Mouse (Mus musculus): Measurements from ENCODE around the gene Limk2. TPM values are rescaled to one million over a fixed set of nuclear protein-coding genes. Genes with fewer than 3 reads are reported as not detected.

Limk2 gene
- total RNA-seq, 1 experiment from 2014 or later, result 18.0 TPM

- ATAC-seq (replicated peaks in 1 of 2; ENCODE audit: insufficient read depth in 1 of 2, low FRiP score in 2 of 2, low TSS enrichment in 1 of 2, low read depth in 1 of 2, poor library complexity in 2 of 2, severe bottlenecking in 2 of 2), result peak; percentile 46 to 57
Observed at GRCm38 (mm10) chr11:3330566-3330965, 78.4 kb downstream of the Limk2 start.

- ATAC-seq (replicated peaks in 1 of 2; ENCODE audit: insufficient read depth in 1 of 2, low FRiP score in 2 of 2, low TSS enrichment in 1 of 2, low read depth in 1 of 2, poor library complexity in 2 of 2, severe bottlenecking in 2 of 2), result no peak
Observed at GRCm38 (mm10) chr11:3329891-3330451, 79.0 kb downstream of the Limk2 start, which contains the start of gene Pik3ip1. Gene Pik3ip1 (plus strand): TSS chr11:3330401.

GRCm38 (mm10) chr11:3328806-3329775, 79.9 kb downstream of the Limk2 start:
- ATAC-seq (replicated peaks in 1 of 2; ENCODE audit: insufficient read depth in 1 of 2, low FRiP score in 2 of 2, low TSS enrichment in 1 of 2, low read depth in 1 of 2, poor library complexity in 2 of 2, severe bottlenecking in 2 of 2), result no peak

- ATAC-seq (replicated peaks in 1 of 2; ENCODE audit: insufficient read depth in 1 of 2, low FRiP score in 2 of 2, low TSS enrichment in 1 of 2, low read depth in 1 of 2, poor library complexity in 2 of 2, severe bottlenecking in 2 of 2), result no peak
Observed at GRCm38 (mm10) chr11:3328271-3328670, 80.7 kb downstream of the Limk2 start.

- no peak for ATAC-seq (replicated peaks in 1 of 2; ENCODE audit: insufficient read depth in 1 of 2, low FRiP score in 2 of 2, low TSS enrichment in 1 of 2, low read depth in 1 of 2, poor library complexity in 2 of 2, severe bottlenecking in 2 of 2)
Observed at GRCm38 (mm10) chr11:3318286-3318685, 90.7 kb downstream of the Limk2 start.

- peak; percentile 54 to 63; a peak in 3 of 4 replicates for ATAC-seq (replicated peaks in 1 of 2; ENCODE audit: insufficient read depth in 1 of 2, low FRiP score in 2 of 2, low TSS enrichment in 1 of 2, low read depth in 1 of 2, poor library complexity in 2 of 2, severe bottlenecking in 2 of 2)
Observed at GRCm38 (mm10) chr11:3314148-3314547, 94.8 kb downstream of the Limk2 start.

GRCm38 (mm10) chr11:3313294-3313693, 95.7 kb downstream of the Limk2 start:
- 0 out of 4 replicates have a peak, but pooled peaks have one; percentile 10 to 12 for ATAC-seq (replicated peaks in 1 of 2; ENCODE audit: insufficient read depth in 1 of 2, low FRiP score in 2 of 2, low TSS enrichment in 1 of 2, low read depth in 1 of 2, poor library complexity in 2 of 2, severe bottlenecking in 2 of 2)

- ATAC-seq (replicated peaks in 1 of 2; ENCODE audit: insufficient read depth in 1 of 2, low FRiP score in 2 of 2, low TSS enrichment in 1 of 2, low read depth in 1 of 2, poor library complexity in 2 of 2, severe bottlenecking in 2 of 2), result no peak
Observed at GRCm38 (mm10) chr11:3311586-3312347, 97.2 kb downstream of the Limk2 start.

- peak; percentile 33 to 56; a peak in 3 of 4 replicates for ATAC-seq (replicated peaks in 1 of 2; ENCODE audit: insufficient read depth in 1 of 2, low FRiP score in 2 of 2, low TSS enrichment in 1 of 2, low read depth in 1 of 2, poor library complexity in 2 of 2, severe bottlenecking in 2 of 2)
Observed at GRCm38 (mm10) chr11:3310789-3311585, 98.0 kb downstream of the Limk2 start.

- ATAC-seq (replicated peaks in 1 of 2; ENCODE audit: insufficient read depth in 1 of 2, low FRiP score in 2 of 2, low TSS enrichment in 1 of 2, low read depth in 1 of 2, poor library complexity in 2 of 2, severe bottlenecking in 2 of 2), result no peak
Observed at GRCm38 (mm10) chr11:3309884-3310283, 99.1 kb downstream of the Limk2 start.

- no peak for ATAC-seq (replicated peaks in 1 of 2; ENCODE audit: insufficient read depth in 1 of 2, low FRiP score in 2 of 2, low TSS enrichment in 1 of 2, low read depth in 1 of 2, poor library complexity in 2 of 2, severe bottlenecking in 2 of 2)
Observed at GRCm38 (mm10) chr11:3307875-3308274, 101.1 kb downstream of the Limk2 start.

GRCm38 (mm10) chr11:3305821-3306220, 103.2 kb downstream of the Limk2 start:
- no peak for ATAC-seq (replicated peaks in 1 of 2; ENCODE audit: insufficient read depth in 1 of 2, low FRiP score in 2 of 2, low TSS enrichment in 1 of 2, low read depth in 1 of 2, poor library complexity in 2 of 2, severe bottlenecking in 2 of 2)

- ATAC-seq (replicated peaks in 1 of 2; ENCODE audit: insufficient read depth in 1 of 2, low FRiP score in 2 of 2, low TSS enrichment in 1 of 2, low read depth in 1 of 2, poor library complexity in 2 of 2, severe bottlenecking in 2 of 2), result no peak
Observed at GRCm38 (mm10) chr11:3302792-3303191, 106.2 kb downstream of the Limk2 start.

GRCm38 (mm10) chr11:3302385-3302784, 106.6 kb downstream of the Limk2 start:
- ATAC-seq (replicated peaks in 1 of 2; ENCODE audit: insufficient read depth in 1 of 2, low FRiP score in 2 of 2, low TSS enrichment in 1 of 2, low read depth in 1 of 2, poor library complexity in 2 of 2, severe bottlenecking in 2 of 2), result no peak

GRCm38 (mm10) chr11:3301075-3301474, 107.9 kb downstream of the Limk2 start:
- ATAC-seq (replicated peaks in 1 of 2; ENCODE audit: insufficient read depth in 1 of 2, low FRiP score in 2 of 2, low TSS enrichment in 1 of 2, low read depth in 1 of 2, poor library complexity in 2 of 2, severe bottlenecking in 2 of 2), result no peak

GRCm38 (mm10) chr11:3298813-3299185, 110.2 kb downstream of the Limk2 start:
- no peak for ATAC-seq (replicated peaks in 1 of 2; ENCODE audit: insufficient read depth in 1 of 2, low FRiP score in 2 of 2, low TSS enrichment in 1 of 2, low read depth in 1 of 2, poor library complexity in 2 of 2, severe bottlenecking in 2 of 2)

All from hematopoietic stem cell, adult 5-6 weeks (primary cell).